Mouse (Mus musculus) ES-E14 (cell line): Measurements from ENCODE around the gene Tbc1d8.

Experiments used
- HCFC1 ChIP-seq: IDR thresholded peaks from 2 replicates; pipeline ENCODE4 v1.6.1; 2012; ENCODE audit warnings: low read length, inconsistent platforms, borderline replicate concordance; ENCODE audit not compliant: insufficient read depth
- MAFK ChIP-seq: IDR thresholded peaks from 2 replicates; pipeline ENCODE4 v1.6.1; 2014; ENCODE audit warnings: mild to moderate bottlenecking, low read depth, low read length, inconsistent platforms; ENCODE audit not compliant: insufficient read depth

DNA sequence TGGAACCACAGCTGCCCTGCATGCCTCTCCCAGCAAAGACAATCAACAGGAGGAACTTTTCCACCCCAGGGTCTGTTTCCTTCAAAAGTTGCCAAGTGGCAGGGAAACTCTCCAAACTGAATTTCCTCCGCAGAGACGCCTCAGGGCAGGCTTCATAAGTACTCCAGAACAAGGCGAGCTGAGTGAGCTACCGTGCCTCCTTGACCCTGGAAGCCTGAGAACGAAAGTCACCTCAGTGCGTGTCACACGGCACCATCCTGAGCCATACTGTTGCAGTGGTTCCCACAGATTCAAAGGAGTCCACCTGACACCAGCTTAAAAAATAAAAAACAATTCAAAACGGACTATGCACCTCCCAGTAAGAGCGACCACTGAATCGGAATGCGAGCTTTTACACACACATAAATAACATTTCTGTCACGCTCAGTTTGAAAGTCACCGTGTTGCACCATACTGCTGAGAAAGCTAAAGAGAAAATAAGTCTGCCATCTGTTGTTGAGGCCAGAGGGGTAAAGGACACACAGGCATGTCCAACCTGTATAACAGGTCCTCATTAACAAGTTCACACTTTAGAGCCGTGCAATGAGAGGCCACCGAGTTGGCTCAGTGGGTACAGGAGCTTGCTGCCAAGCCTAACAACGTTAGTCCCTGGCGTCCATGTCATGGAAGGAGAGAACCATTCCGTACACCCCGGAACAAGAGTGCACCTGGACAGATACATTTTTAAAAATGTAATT lies 68.3 kb downstream of the Tbc1d8 start:
- TF ChIP-seq MAFK: no peak
- TF ChIP-seq HCFC1: no peak
